Mouse (Mus musculus): Measurements from ENCODE around the gene Zfp879.

Gene Zfp879

GRCm38 (mm10) chr11:50841023-50841735 is at the start of gene Zfp879:
TSS of gene Zfp879 (minus strand) at chr11:50841552.
- DNase-seq (ENCODE audit: low spot score in 2 of 2), result peak; percentile 82 to 90

GRCm38 (mm10) chr11:50887390-50888128 is 46.2 kb upstream of the Zfp879 start, which contains the start of gene Zfp454:
TSS of gene Zfp454 (minus strand) at chr11:50887651.
- peak; percentile 68 to 85 for DNase-seq (ENCODE audit: low spot score in 2 of 2)

- DNase-seq (ENCODE audit: low spot score in 2 of 2), result no peak
These were observed 45.6 kb upstream of the Zfp879 start for GRCm38 (mm10) chr11:50886933-50887293.

- DNase-seq (ENCODE audit: low spot score in 2 of 2), result no peak
These were observed 45.0 kb upstream of the Zfp879 start for GRCm38 (mm10) chr11:50886231-50886932.

GRCm38 (mm10) chr11:50883756-50884155 is 42.4 kb upstream of the Zfp879 start:
- no peak for DNase-seq (ENCODE audit: low spot score in 2 of 2)

- DNase-seq (ENCODE audit: low spot score in 2 of 2), result no peak
These were observed 37.3 kb upstream of the Zfp879 start for GRCm38 (mm10) chr11:50878641-50879040.

- DNase-seq (ENCODE audit: low spot score in 2 of 2), result no peak
These were observed 9.7 kb upstream of the Zfp879 start for GRCm38 (mm10) chr11:50850989-50851601.

GRCm38 (mm10) chr11:50850177-50850735 is 8.9 kb upstream of the Zfp879 start, which contains the start of gene Grm6:
TSS of gene Grm6 (plus strand) at chr11:50850685.
- DNase-seq (ENCODE audit: low spot score in 2 of 2), result no peak

GRCm38 (mm10) chr11:50849310-50849709 is 8.0 kb upstream of the Zfp879 start:
- DNase-seq (ENCODE audit: low spot score in 2 of 2), result no peak

GRCm38 (mm10) chr11:50848520-50849137 is 7.3 kb upstream of the Zfp879 start:
- DNase-seq (ENCODE audit: low spot score in 2 of 2), result no peak

- DNase-seq (ENCODE audit: low spot score in 2 of 2), result no peak
These were observed 5.7 kb upstream of the Zfp879 start for GRCm38 (mm10) chr11:50847047-50847446.

- DNase-seq (ENCODE audit: low spot score in 2 of 2), result no peak
These were observed 4.6 kb upstream of the Zfp879 start for GRCm38 (mm10) chr11:50845951-50846350.

GRCm38 (mm10) chr11:50835727-50836126 is 5.6 kb downstream of the Zfp879 start:
- DNase-seq (ENCODE audit: low spot score in 2 of 2), result no peak

- DNase-seq (ENCODE audit: low spot score in 2 of 2), result peak; percentile 74 to 88
These were observed 14.1 kb downstream of the Zfp879 start, which contains the start of gene Zfp354c for GRCm38 (mm10) chr11:50827010-50827953. TSS of gene Zfp354c (minus strand) at chr11:50827724.

GRCm38 (mm10) chr11:50826214-50826613 is 15.1 kb downstream of the Zfp879 start:
- no peak for DNase-seq (ENCODE audit: low spot score in 2 of 2)

- DNase-seq (ENCODE audit: low spot score in 2 of 2), result no peak
These were observed 27.1 kb downstream of the Zfp879 start for GRCm38 (mm10) chr11:50814233-50814632.

GRCm38 (mm10) chr11:50798836-50799235 is 42.5 kb downstream of the Zfp879 start:
- DNase-seq (ENCODE audit: low spot score in 2 of 2), result no peak

GRCm38 (mm10) chr11:50797674-50798073 is 43.7 kb downstream of the Zfp879 start:
- no peak for DNase-seq (ENCODE audit: low spot score in 2 of 2)
